Mouse (Mus musculus) small intestine, adult 2 months (tissue): ENCODE data around the gene Slc7a6.

Experiments used
- CTCF ChIP-seq: fragments of 200-500 bp; IDR thresholded peaks from 2 replicates; pipeline ENCODE4 v1.5.1; 2012; ENCODE audit warnings: low read depth, mild to moderate bottlenecking, control low read depth, inconsistent platforms, low read length, moderate library complexity, mixed read lengths; ENCODE audit not compliant: insufficient replicate concordance, insufficient read length; ENCODE audit errors: extremely low read depth
- POLR2A ChIP-seq: fragments of 200-500 bp; IDR thresholded peaks from 2 replicates; pipeline ENCODE4 v1.6.1; 2012; ENCODE audit warnings: low read depth, mild to moderate bottlenecking, control low read depth, inconsistent platforms, low read length, moderate library complexity

DNA sequence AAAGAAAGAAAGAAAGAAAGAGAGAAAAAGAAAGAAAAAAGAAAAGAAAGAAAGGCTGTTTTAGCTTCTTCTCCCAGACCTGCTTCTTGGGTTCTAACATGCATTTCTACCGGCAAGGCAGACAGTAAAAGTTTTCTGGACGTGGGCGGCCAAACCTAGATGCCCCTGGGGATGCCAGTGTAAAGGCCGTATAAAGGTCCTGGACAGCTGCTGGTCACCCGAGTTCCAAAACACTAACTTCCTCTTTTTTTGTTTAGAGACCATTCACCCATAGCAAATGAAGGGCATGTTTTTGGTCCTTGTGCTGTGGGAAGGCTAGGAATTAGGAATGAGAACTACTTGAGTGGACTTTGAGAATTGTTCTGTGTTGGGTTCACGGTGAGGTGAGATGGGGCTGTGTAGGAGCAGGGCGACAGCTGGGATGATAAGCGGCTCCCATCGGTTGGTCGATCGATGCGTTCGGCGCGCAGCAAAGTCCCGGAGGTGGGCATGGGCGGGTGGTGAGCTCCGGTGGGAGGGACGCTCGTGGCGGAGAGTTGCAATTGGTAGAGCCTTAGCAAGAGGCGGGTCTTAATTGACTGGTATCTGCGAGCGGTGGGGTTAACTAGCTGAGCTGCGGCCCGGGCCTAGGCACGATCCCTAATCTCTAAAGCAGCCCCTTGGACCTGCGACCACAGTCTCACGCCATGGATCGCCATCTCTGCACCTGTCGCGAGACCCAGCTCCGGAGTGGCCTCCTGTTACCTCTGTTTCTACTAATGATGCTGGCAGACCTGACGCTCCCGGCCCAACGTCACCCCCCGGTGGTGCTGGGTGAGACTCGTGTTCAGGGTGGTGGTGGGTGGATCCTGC is 18.6 kb upstream of the Slc7a6 start, which contains the start of gene Pla2g15:
- TF ChIP-seq POLR2A (peak; percentile 44; the same call in 1 of the 2 replicates), CTCF (no peak)
